Mouse (Mus musculus) cerebellum, adult 2 months (tissue): ENCODE data around the gene Vac14.

Experiments
- CTCF ChIP-seq: fragments of 200-500 bp; IDR thresholded peaks from 2 replicates; pipeline ENCODE4 v1.5.1; 2011; ENCODE audit warnings: low read depth, mild to moderate bottlenecking, control low read depth, low read length, moderate library complexity, borderline replicate concordance; ENCODE audit not compliant: insufficient read depth
- POLR2A ChIP-seq: fragments of 200-500 bp; IDR thresholded peaks from 2 replicates; pipeline ENCODE4 v1.6.1; 2011; ENCODE audit warnings: low read length, control low read depth, borderline replicate concordance; ENCODE audit not compliant: insufficient read depth

GRCm38 (mm10) chr8:110725084-110725838 lies 106.9 kb downstream of the Vac14 start:
- TF ChIP-seq POLR2A (no peak), CTCF (no peak)
